Mouse (Mus musculus): ENCODE results near the gene Mef2a.

The Mef2a gene

GRCm38 (mm10) chr7:67208317-67208716, 164.3 kb downstream of the Mef2a start:
- DNase-seq (ENCODE audit: low spot score), result no peak

- DNase-seq (ENCODE audit: low spot score), result no peak
Observed at GRCm38 (mm10) chr7:67207701-67208100, 165.0 kb downstream of the Mef2a start.

GRCm38 (mm10) chr7:67206496-67206895, 166.2 kb downstream of the Mef2a start:
- no peak for DNase-seq (ENCODE audit: low spot score)

- DNase-seq (ENCODE audit: low spot score), result no peak
Observed at GRCm38 (mm10) chr7:67205734-67206425, 166.8 kb downstream of the Mef2a start.

- DNase-seq (ENCODE audit: low spot score), result no peak
Observed at GRCm38 (mm10) chr7:67203625-67204024, 169.0 kb downstream of the Mef2a start.

GRCm38 (mm10) chr7:67199412-67199811, 173.2 kb downstream of the Mef2a start:
- DNase-seq (ENCODE audit: low spot score), result peak; percentile 77

- no peak for DNase-seq (ENCODE audit: low spot score)
Observed at GRCm38 (mm10) chr7:67183786-67184185, 188.9 kb downstream of the Mef2a start.
